Mouse (Mus musculus): ENCODE measurements around the gene Ubl3. TPM values are rescaled to one million over a fixed set of nuclear protein-coding genes. Genes with fewer than 3 reads are reported as not detected.

The Ubl3 gene
- polyA plus RNA-seq, 1 experiment from 2014 or later: 88.1 TPM

DNA sequence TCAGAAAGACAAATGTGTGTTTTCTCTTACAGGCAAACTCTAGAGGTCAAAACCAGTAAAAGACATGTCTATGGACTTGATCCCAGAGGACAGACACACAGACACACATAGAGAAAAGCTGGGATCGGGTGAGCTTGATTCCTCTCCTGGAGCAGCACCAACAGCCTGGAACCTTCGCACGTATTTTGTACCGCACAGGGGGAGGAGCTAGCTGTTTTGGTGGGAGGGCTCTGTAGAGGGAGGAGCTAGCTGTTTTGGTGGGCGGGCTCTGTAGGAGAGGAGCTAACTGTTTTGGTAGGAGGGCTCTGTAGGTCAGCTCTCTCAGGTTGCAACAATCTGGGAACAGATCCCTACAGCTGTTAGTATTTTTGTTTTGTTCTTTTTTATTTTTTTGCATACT lies 58.3 kb downstream of the Ubl3 start:
- Histone ChIP-seq H3K4me1 (peaks cover 11% of the 10 kb centered on the region; the same call in 1 of the 2 replicates), H3K4me2 (no peak overlapping the region), H3K27ac (no peak overlapping the region), H3K36me3 (no peaks in the 10 kb centered on the region), H3K4me3 (no peak overlapping the region), H3K9ac (no peak overlapping the region), H3K9me3 (no peaks in the 10 kb centered on the region), H3K27me3 (no peaks in the 10 kb centered on the region)
- WGBS: 93% methylated on average over 5 of the region's 5 CpGs
- no peak for ATAC-seq (ENCODE audit: borderline replicate concordance, extremely low read depth, low FRiP score, low TSS enrichment)

DNA sequence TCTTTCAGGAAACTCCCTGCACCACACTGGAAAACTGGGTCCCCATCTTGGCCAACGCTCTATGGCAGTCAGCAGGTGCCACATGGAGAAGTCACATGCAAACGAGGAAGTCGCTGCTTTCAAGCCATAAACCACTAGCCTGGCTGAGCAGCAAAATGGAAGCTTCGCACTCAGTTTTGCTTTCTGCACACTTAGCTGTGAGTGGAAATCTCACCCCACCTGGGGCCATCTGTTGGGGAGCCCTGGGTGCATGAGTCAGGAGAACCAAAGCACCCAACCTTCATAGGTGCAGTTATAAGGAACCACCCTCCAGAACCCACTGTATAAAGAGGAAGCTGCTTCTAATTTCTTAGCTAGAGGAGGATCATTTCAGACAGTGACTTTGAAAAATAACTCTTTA lies 59.6 kb downstream of the Ubl3 start:
- Histone ChIP-seq H3K4me3 (no peak overlapping the region), H3K27me3 (no peaks in the 10 kb centered on the region), H3K4me2 (no peak overlapping the region), H3K9ac (no peak overlapping the region), H3K4me1 (peaks cover 16% of the 10 kb centered on the region; the same call in 1 of the 2 replicates), H3K36me3 (no peaks in the 10 kb centered on the region), H3K9me3 (no peaks in the 10 kb centered on the region), H3K27ac (no peak overlapping the region)
- 91% methylated on average over 4 of the region's 4 CpGs for WGBS
- ATAC-seq (ENCODE audit: borderline replicate concordance, extremely low read depth, low FRiP score, low TSS enrichment): no peak

DNA sequence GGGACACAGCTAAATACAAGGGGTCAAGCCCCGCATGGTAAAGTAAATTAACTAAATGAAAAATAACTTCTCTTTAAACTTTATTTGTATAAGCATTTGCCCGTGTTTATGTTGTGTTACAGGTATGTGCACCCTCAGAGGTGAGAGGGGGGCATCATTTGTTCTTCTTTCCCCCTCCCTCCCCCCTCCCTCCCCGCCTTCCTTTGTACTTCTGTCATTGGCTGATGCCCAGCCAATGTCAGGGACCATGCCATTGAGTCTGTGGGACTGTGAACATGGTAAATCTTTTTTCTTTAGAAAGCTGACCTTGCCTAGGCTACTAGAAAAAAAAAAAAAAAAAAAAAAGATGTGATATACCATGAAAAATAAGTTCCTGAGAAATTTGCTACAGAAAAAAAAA lies 62.2 kb downstream of the Ubl3 start:
- 60% methylated on average over 3 of the region's 3 CpGs for WGBS

DNA sequence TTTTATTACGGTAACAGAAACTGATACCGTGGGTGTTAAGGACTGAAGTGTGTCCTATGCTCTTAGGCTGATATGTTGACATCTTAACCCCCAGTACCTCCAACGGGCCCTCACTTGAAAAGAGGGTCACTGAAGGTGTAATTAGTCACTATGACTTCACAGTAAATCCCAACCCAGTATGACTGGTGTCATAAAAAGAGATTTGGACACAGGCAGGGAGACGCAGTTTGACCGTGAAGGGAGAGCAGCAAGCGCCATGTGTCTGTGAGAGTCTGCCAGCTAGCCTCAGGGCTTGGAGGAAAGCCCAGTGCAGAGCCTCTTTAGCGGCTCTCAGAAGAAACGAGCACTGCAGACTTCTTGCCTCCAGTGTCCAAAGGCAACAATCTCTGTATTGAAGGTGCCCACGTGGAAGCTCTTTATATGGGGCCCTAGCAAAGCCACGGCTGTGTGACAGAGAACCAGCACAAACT lies 62.8 kb downstream of the Ubl3 start:
- H3K27ac ChIP-seq: no peak overlapping the region
- peak; percentile 69; the same call in 1 of the 2 replicates for ATAC-seq (ENCODE audit: borderline replicate concordance, extremely low read depth, low FRiP score, low TSS enrichment)
- H3K9me3 ChIP-seq: no peaks in the 10 kb centered on the region
- 24% methylated on average over 10 of the region's 10 CpGs for WGBS
- H3K4me2 ChIP-seq: peak overlapping the region; percentile 17
- H3K4me3 ChIP-seq: no peak overlapping the region
- no peak overlapping the region for H3K9ac ChIP-seq
- H3K36me3 ChIP-seq: no peaks in the 10 kb centered on the region
- no peaks in the 10 kb centered on the region for H3K27me3 ChIP-seq
- peaks cover 16% of the 10 kb centered on the region; the same call in 1 of the 2 replicates for H3K4me1 ChIP-seq

More for the DNA sequence above, 62.2 kb downstream of the Ubl3 start:
- H3K36me3 ChIP-seq: no peaks in the 10 kb centered on the region
- no peaks in the 10 kb centered on the region for H3K9me3 ChIP-seq
- no peak for ATAC-seq (ENCODE audit: borderline replicate concordance, extremely low read depth, low FRiP score, low TSS enrichment)
- H3K9ac ChIP-seq: no peak overlapping the region
- no peaks in the 10 kb centered on the region for H3K27me3 ChIP-seq
- H3K4me1 ChIP-seq: peaks cover 16% of the 10 kb centered on the region; the same call in 1 of the 2 replicates
- no peak overlapping the region; the same call in 1 of the 2 replicates for H3K4me2 ChIP-seq
- H3K4me3 ChIP-seq: no peak overlapping the region
- H3K27ac ChIP-seq: no peak overlapping the region

DNA sequence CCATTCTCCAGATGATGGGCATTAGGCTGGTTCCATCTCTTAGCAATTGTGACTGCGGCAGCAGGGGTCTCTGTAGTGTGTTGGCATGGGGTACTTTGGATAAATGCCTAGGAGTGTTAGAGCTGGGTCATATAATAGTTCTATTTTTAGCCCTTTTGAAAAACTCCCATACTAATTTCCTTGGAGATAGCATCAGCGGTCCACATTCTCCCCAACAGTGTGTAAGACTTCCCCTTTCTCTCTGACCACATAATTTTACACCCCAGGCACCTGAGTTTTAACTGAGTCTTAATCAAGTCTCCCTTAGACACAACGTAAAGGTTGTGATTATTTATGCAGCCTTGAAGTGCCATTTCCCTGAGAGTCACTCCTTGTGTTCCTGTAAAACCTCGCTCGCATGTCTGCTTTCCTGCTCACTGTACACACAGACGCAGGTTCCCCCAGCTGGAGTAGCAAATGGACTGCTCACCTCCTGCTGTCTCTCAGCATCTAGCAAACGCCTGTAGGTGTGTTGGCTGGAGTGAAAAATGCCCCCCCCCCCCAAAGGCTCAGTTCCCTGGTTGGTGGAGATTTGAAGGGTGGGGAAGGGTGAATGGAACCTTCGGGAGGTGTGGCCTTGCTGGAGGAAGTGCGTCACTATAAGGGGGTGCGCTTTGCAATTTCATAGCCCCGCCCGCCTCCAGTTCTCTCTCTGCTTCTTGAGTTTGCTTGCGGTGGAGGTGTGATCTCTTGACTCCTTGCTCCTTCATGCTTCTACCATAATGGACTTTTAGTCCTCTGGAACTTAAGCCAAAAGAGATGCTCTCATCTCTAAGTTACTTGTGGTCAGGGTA lies 63.5 kb downstream of the Ubl3 start:
- no peak overlapping the region for H3K4me3 ChIP-seq
- no peak overlapping the region for H3K27ac ChIP-seq
- H3K4me1 ChIP-seq: peaks cover 16% of the 10 kb centered on the region; the same call in 1 of the 2 replicates
- H3K27me3 ChIP-seq: no peaks in the 10 kb centered on the region
- WGBS: 62% methylated on average over 13 of the region's 13 CpGs
- no peak for ATAC-seq (ENCODE audit: borderline replicate concordance, extremely low read depth, low FRiP score, low TSS enrichment)
- no peaks in the 10 kb centered on the region for H3K36me3 ChIP-seq
- no peak overlapping the region for H3K9ac ChIP-seq
- H3K4me2 ChIP-seq: 0 out of 2 replicates have a peak overlapping the region, but pooled peaks have one; percentile 17
- no peaks in the 10 kb centered on the region for H3K9me3 ChIP-seq

DNA sequence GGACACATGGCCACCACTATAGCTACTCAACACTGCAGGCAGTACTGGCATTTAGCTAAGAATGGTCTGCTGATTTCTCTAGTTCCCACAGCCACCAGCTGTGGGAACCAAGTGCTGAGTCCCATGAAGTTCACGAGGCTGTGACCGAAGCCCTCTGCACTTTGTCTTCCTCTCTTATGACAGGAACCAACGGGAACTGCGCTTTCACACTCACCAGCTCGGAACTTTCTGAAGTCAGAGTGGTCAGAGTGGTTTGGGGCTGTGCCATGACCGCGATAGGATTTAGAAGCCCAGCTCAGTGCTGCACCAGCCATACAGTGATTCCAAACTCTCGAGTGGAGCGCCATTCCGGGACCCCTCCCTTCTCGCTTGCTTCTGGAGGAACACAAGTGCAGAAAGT lies 66.4 kb downstream of the Ubl3 start:
- no peak overlapping the region for H3K4me2 ChIP-seq
- ATAC-seq (ENCODE audit: borderline replicate concordance, extremely low read depth, low FRiP score, low TSS enrichment): no peak
- no peak overlapping the region for H3K4me3 ChIP-seq
- peaks cover 16% of the 10 kb centered on the region; the same call in 1 of the 2 replicates for H3K4me1 ChIP-seq
- no peak overlapping the region for H3K9ac ChIP-seq
- H3K27me3 ChIP-seq: no peaks in the 10 kb centered on the region
- no peaks in the 10 kb centered on the region for H3K36me3 ChIP-seq
- no peak overlapping the region for H3K27ac ChIP-seq
- WGBS: 75% methylated on average over 11 of the region's 11 CpGs
- no peaks in the 10 kb centered on the region for H3K9me3 ChIP-seq

DNA sequence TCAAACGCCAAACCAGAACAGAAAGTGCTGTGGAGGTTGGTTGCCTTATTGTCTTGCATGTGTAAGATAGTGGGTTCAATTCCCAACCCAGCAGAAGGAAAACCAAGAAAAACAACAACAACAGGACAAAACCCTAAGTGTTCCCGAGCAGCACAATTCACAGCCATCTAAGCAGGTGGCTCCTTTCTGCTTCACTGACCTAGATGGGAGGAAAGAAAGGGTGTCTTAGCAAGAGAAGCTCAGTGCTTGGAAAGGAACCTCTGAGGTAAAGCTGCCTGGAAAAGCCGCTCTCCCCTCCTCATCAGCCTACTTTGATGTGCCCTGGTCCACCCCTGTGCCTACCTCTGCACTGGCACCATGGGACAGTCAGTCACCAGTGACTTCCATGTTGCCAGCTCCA lies 70.8 kb downstream of the Ubl3 start:
- H3K36me3 ChIP-seq: no peaks in the 10 kb centered on the region
- no peak overlapping the region for H3K4me3 ChIP-seq
- no peak for ATAC-seq (ENCODE audit: borderline replicate concordance, extremely low read depth, low FRiP score, low TSS enrichment)
- H3K9me3 ChIP-seq: no peaks in the 10 kb centered on the region
- no peak overlapping the region for H3K9ac ChIP-seq
- H3K4me1 ChIP-seq: no peaks in the 10 kb centered on the region
- H3K27ac ChIP-seq: no peak overlapping the region
- no peaks in the 10 kb centered on the region for H3K27me3 ChIP-seq
- H3K4me2 ChIP-seq: no peak overlapping the region
- 81% methylated on average over 3 of the region's 3 CpGs for WGBS

DNA sequence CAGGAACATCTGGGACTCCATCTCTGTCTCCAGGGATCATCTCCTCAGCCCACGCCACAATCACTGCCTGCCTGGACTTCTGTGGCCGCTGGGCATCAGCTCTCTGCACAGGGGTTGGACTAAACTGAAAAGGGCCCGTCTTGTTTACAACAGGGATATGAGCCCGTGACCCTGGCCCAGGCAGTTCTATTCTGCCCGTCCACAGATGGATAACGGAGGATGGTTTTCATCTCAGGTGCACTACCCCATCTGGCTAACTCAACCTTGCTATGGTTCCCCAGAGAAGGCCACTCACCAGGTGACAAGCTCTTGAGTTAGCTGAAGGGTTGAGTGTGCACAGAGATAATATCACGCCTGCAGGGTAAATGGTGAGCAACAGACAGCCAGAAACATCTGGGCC lies 78.2 kb downstream of the Ubl3 start:
- 74% methylated on average over 7 of the region's 7 CpGs for WGBS
- ATAC-seq (ENCODE audit: borderline replicate concordance, extremely low read depth, low FRiP score, low TSS enrichment): no peak
- Histone ChIP-seq H3K4me3 (no peak overlapping the region), H3K27ac (no peak overlapping the region), H3K4me2 (no peak overlapping the region), H3K36me3 (no peaks in the 10 kb centered on the region), H3K9ac (no peak overlapping the region), H3K9me3 (no peaks in the 10 kb centered on the region), H3K4me1 (peaks cover under 1% of the 10 kb centered on the region; the same call in 1 of the 2 replicates), H3K27me3 (no peaks in the 10 kb centered on the region)

DNA sequence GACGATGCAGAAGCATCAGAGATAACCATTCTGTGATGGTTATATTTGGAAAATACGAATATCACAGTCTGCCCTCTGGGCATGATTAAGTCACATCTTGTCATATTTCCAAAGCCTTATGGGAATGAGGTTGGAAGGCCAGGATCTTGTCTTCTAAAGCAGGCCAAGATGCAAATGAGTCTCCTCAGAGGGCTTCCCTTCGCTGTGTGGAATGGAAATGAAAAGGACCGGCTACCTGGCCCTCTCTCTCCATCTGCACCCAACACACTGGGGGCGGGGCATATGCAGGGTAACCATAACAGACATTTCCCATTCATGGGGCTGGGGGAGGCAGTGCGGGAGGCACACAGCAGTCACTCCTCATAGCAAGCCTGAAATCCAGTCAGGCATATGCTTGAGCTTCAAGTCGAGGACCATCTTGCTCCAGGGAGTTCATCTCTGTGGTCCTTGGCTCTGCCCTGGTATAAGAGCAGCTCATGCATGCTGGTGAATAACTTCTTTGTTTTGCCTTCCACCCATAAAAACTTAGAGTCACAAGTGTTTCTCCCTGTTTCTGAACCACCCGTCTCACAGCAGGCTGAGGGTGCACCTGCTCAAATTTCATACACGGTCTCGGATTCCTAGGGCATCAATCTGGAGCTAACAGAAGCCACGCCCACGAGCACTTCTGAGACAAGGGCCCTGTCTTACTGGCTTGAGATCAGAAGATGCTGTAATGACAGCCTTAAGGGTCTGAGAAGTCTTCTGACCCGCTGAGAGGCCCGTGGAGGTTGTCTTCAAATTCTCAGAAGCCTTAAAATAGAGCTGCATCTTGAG lies 83.8 kb downstream of the Ubl3 start:
- H3K4me2 ChIP-seq: no peak overlapping the region
- no peaks in the 10 kb centered on the region for H3K27me3 ChIP-seq
- ATAC-seq (ENCODE audit: borderline replicate concordance, extremely low read depth, low FRiP score, low TSS enrichment): peak; percentile 43
- H3K36me3 ChIP-seq: no peaks in the 10 kb centered on the region
- 36% methylated on average over 14 of the region's 14 CpGs for WGBS
- no peak overlapping the region for H3K4me3 ChIP-seq
- no peak overlapping the region for H3K9ac ChIP-seq
- no peaks in the 10 kb centered on the region for H3K9me3 ChIP-seq
- peaks cover 27% of the 10 kb centered on the region for H3K4me1 ChIP-seq
- peak overlapping the region; percentile 52; the same call in 1 of the 2 replicates for H3K27ac ChIP-seq

DNA sequence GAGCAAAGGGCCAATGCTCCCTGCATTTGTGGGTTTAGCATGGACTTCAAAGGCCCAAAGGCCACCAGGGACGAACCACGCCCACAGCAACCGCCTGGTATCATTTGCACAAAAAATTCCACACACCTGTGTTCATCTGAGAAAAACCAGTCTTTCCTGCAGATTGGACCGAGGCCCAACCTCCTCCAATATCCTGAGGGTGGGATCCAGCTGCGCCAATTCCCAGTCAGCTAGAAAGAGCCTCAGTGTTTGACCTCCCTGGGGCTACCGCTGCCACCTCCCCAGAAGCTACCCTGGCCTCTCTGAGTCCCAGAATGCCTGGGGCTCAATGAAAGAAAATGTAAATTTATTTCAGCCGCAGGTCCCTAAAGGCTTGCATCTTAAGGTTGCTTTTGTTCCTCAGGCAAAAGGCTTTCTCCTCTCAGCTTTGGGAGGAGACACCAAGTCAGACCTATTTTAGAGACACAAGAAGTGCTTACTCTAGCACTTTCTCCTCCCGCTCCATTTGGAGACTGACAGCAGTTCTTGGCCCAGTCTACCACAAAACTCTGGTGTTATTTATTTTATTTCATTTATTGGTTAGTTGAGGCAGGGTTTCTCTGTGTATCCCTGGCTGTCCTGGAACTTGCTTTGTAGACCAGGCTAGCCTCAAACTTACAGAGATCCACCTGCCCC lies 85.5 kb downstream of the Ubl3 start:
- H3K27ac ChIP-seq: peak overlapping the region; percentile 34; the same call in 1 of the 2 replicates
- peaks cover 30% of the 10 kb centered on the region for H3K4me1 ChIP-seq
- H3K27me3 ChIP-seq: no peaks in the 10 kb centered on the region
- no peak overlapping the region for H3K4me2 ChIP-seq
- no peaks in the 10 kb centered on the region for H3K36me3 ChIP-seq
- no peak overlapping the region for H3K9ac ChIP-seq
- WGBS: 33% methylated on average over 8 of the region's 8 CpGs
- H3K9me3 ChIP-seq: no peaks in the 10 kb centered on the region
- 0 out of 2 replicates have a peak, but pooled peaks have one; percentile 22 for ATAC-seq (ENCODE audit: borderline replicate concordance, extremely low read depth, low FRiP score, low TSS enrichment)
- no peak overlapping the region for H3K4me3 ChIP-seq

DNA sequence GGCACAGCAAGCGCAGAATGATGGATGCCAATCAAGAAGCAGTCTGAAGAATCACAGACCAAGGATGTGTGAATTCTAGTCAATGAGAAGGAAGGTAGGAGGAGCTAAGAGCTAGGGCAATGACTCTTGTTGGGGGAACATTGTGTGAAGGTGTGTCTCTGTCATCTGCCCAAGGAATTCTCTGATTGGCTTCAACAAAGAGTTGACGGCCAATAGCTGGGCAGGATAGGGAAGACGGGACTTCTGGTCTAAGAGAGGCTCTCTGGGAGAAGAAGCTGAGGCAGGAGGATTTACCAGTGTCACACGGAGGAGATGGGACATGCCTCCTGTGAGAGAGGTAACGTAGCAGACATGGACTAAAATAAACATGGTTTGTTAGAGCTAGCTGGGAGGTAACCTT lies 86.5 kb downstream of the Ubl3 start:
- 71% methylated on average over 5 of the region's 5 CpGs for WGBS
- Histone ChIP-seq H3K9ac (no peak overlapping the region), H3K36me3 (no peaks in the 10 kb centered on the region), H3K4me2 (no peak overlapping the region), H3K9me3 (no peaks in the 10 kb centered on the region), H3K4me3 (no peak overlapping the region), H3K27ac (peak overlapping the region; percentile 34; the same call in 1 of the 2 replicates), H3K4me1 (peaks cover 30% of the 10 kb centered on the region), H3K27me3 (no peaks in the 10 kb centered on the region)
- ATAC-seq (ENCODE audit: borderline replicate concordance, extremely low read depth, low FRiP score, low TSS enrichment): no peak

Data from lung, embryonic 15.5 days (tissue).